Mouse (Mus musculus): Measurements from ENCODE around the gene Ccdc141.

Gene Ccdc141

GRCm38 (mm10) chr2:76972051-76972450 is 198.4 kb downstream of the Ccdc141 start:
- no peak for DNase-seq (ENCODE audit: low spot score)

GRCm38 (mm10) chr2:76971069-76971468 is 199.4 kb downstream of the Ccdc141 start:
- DNase-seq (ENCODE audit: low spot score) = no peak

DNA sequence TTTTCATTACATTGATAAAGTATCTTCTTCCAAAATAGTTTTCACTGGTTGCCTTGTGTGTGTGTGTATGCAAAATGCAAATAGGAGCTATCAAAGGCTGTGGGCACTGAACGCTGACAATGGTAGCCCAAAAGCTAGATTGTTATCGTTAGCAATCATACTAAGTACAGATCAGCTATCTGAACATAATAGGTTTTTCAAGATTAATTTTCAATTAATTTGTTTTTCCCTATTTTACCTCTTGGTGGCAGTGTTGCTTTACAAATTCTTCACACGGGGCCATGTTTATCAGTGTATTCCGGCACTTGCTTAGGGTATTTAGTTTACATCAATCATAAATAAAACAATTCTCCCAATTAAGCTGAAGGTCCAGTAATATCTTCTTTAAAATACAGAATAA is 199.8 kb downstream of the Ccdc141 start:
- no peak for DNase-seq (ENCODE audit: low spot score)

GRCm38 (mm10) chr2:76970204-76970603 is 200.2 kb downstream of the Ccdc141 start:
- DNase-seq (ENCODE audit: low spot score) = no peak

DNA sequence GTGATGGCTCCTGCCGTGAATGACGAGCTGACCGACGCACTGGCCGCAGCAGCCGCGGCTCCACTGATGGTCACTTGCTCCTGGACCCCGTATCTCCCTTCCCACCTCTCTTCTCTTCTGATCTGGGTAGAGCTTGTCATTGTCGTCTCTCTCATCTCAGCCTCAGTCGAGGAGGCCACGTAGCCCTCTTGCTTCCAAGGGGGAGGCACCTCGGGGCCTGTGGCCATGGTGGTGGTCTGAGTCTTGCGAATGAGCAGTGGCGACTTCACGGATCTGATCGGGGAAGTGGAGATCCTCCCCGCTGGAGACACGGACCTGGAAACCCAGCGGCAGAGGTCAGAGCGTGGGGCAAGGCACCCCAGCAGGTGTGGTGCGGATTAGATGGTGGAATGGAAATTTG is 200.8 kb downstream of the Ccdc141 start:
- no peak for DNase-seq (ENCODE audit: low spot score)

DNA sequence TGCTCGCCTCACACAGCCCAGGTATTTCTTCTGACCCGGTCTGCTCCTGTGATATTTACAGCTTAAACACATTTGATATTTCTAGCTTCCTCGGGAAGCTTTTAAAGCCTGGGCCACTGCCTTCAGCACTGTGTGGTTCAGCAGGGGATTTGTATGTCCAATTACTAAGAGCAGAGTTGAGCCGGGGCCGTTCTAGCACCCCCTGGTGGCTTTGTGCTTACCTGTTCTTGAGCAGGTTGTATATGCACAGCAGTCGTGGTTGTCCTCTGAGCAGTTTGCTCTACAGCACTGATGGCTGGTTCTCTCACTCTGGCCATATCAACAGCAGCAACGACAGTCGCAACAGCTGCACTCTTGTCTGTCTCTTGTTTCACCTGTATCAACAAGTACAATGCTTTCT is 201.5 kb downstream of the Ccdc141 start:
- DNase-seq (ENCODE audit: low spot score) = no peak

GRCm38 (mm10) chr2:76966582-76966981 is 203.9 kb downstream of the Ccdc141 start:
- no peak for DNase-seq (ENCODE audit: low spot score)

- DNase-seq (ENCODE audit: low spot score) = no peak
Measured at GRCm38 (mm10) chr2:76966013-76966412, 204.4 kb downstream of the Ccdc141 start.

- DNase-seq (ENCODE audit: low spot score) = no peak
Measured at GRCm38 (mm10) chr2:76965542-76965941, 204.9 kb downstream of the Ccdc141 start.

DNA sequence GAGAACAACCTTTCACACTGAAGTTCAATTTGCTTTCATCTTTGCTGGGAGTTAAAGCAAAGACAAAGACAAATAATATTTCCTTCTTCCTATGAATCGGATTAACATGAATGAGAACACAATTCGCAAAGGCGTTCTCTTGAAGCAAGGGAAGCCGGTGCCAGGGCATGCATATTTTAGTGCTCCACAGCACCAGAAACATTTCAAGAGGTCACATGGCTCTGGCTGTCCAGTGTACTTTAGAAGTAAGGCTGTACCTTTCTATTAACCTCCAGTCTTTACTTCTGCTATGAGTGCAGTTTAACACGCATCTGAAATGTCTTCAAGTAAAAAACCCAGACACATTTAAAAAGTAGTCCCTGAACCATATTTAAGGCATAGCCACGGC is 208.4 kb downstream of the Ccdc141 start:
- no peak for DNase-seq (ENCODE audit: low spot score)

- DNase-seq (ENCODE audit: low spot score) = no peak
Measured at GRCm38 (mm10) chr2:76961420-76962044, 208.9 kb downstream of the Ccdc141 start.

Measured in T-cell, adult 2 months (primary cell).